Mouse (Mus musculus) natural killer cell, adult 2 months (primary cell): ENCODE results near the gene Lrrc38.
"Not testable (repeated sequence)": the region's sequence is repeated elsewhere in the genome, so short reads cannot be mapped to it uniquely, and the experiment has no call there.

ENCODE experiments used
- DNase-seq, 2 experiments: peaks; one replicate each; pipeline ENCODE4 v3.0.0; 2022; ENCODE audit warnings: low spot score in 2 of 2

The Lrrc38 gene

DNA sequence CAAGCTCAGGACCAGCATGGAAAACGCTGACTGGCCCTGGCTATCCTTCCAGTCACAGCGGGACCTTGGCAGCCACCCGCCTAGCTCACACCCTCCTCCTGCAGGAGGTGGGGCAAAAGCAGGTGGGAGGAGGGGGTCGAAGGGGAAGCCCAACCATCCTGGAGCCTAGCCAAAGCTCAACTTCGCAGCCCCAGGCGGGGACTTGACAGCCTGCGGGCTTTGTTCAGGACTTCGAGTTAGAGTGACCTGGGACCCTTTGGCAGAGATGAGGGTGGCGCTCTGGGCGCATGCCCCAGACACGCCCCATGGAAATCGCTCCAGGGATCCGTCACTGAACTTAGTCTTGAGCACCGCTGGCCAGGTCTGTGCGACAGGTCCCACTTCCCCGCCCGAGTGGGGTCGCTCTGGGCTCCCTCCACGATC, at the start of gene Lrrc38:
Lrrc38 (plus strand) TSS at position 274 of the 423 bp plus-strand sequence.
- no peak for DNase-seq

DNA sequence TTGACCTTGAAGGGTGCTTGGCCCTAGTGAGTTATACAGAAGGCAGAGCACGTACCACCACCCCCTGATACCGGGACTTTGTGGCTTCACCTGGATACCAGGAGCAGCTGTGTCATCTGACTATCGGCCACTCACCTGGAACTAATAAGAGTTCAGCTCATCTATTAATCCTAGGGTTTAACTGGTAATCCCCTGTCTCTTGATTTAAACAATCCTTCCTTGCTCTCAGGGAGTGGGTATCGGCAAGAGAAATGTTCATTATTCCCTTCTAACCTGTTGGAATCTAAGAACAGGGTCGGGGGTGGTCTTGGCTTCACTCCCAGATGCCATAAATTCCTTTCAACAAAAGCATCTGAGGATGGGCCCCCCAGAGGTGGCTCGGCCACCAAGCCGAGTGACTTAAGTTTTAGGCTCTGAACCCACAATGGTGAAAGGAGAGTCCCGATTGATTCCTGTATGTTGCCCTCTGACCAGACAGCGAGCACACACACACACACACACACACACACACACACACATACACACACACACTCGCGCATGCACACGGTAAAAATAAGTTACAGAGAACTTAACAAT, 49.4 kb upstream of the Lrrc38 start:
- no peak for DNase-seq

DNA sequence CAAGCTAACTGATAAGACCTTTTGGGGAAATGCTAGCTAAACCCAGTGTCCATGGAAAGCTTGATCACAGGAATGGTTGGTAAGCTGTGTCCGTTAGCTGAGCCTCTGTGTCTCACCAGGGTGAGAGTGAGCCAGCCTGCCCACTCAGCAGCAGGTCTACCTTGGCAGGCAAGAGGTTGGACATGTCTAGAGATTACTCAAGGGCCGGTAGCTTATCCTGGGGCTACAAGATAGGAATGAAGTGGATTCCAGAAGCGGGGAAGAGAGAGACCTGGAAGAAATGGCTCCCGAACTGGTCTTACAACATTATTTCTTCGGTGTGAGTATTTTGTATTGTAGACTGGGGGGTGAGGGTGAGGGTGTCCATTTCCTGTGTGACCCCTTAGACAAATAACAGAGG, 48.5 kb upstream of the Lrrc38 start:
- DNase-seq: no peak

GRCm38 (mm10) chr4:143301875-143302274, 47.7 kb upstream of the Lrrc38 start:
- DNase-seq: no peak

- DNase-seq: no peak
These were observed 47.2 kb upstream of the Lrrc38 start for GRCm38 (mm10) chr4:143302279-143302890.

DNA sequence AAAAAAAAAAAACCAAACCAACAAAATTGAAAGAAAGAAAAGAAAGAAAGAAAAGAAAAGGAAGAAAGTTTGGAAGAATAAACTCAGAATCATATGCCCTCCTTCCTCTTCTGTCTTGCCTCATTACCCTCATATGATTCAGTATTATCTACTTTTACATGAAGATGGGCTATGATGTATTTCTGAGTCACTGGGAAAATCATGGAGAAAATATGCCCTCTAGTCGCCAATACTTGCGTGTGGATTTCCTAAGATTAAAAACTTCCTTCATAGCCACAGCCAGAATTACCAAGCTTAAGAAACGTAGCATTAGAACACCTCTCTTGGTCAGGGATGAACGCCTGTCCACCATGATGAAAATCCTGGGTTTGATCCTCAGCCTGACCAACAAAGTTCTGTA, 44.5 kb upstream of the Lrrc38 start:
- DNase-seq: no peak

GRCm38 (mm10) chr4:143305987-143306772, 43.4 kb upstream of the Lrrc38 start:
- no peak for DNase-seq

GRCm38 (mm10) chr4:143311341-143311740, 38.2 kb upstream of the Lrrc38 start:
- DNase-seq: no peak

GRCm38 (mm10) chr4:143313299-143313698, 36.3 kb upstream of the Lrrc38 start:
- DNase-seq: no peak

- DNase-seq: no peak
These were observed 25.2 kb upstream of the Lrrc38 start for GRCm38 (mm10) chr4:143324176-143324924.

DNA sequence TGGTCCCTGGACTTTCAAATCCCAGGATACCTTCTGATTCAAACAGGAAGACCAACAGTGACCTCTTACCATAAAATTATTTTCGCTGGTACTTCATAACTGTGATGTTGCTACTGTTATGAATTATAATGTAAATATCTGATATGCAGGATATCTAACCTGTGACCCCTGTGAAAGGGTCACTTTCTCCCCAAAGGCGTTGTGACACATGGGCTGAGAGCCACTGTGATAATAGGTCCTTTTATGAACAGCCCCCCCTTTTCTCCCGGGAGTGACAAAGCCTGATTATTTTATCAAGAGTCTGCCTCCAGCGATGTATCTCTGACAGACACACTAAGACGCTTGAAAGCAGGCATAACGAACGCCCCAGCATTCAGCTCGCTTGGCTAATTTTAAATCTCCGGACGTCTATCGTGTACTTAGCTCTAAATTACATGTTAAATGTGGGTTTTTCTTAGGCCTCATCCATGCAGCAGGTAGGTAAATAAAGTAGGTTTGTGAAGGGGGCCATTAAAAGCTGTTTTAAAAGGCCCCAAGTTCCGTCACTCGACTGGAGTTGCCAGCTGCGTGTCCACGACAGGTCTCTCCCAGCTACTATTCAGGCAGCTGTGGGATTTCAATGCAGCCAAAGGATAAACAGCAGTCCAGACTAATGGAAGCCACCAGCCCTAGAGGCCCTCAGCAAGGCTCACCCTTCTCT, 24.5 kb upstream of the Lrrc38 start:
- DNase-seq: no peak

- peak; percentile 17 to 22 for DNase-seq
These were observed 24.0 kb upstream of the Lrrc38 start for GRCm38 (mm10) chr4:143325625-143325941.

DNA sequence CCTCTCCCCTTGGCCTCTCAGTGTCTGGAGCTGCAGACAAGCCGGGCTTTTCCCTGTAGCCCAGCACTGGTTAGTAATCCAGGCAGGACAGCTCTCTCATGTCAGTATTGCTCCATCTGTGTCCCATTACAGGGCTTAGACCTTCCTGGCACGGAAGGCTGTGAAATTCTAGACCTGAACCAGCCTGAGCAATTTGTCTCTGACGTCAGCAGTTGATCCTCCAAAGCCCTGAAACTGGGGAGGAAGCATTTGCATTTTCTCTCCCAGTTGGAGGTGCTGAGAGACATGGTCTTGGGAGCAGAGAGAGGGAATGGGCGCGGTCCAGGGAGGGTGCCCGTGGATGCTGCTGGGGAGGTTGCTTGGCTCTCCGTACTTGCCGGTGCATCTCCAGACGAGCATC, 19.0 kb upstream of the Lrrc38 start:
- no peak for DNase-seq

DNA sequence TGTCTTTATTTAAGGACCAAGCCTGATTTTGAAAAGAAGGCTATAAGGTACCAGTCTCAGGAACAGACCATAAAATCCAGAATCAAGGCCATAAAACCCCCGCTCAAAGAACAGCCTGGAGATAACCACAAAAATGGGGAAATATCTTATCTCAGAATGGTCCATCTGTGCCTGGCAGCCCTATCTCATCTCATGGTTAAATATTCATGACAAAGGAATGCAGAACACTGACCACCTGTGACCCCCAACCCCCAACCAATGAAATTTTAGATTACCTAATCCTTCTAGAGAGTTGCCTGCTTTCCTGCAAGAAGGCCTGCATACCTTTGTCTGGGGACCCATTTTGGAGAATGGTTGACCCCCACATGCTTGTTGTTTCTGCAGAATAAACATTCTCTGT, 17.8 kb upstream of the Lrrc38 start:
- DNase-seq: no peak

- no peak for DNase-seq
These were observed 15.4 kb upstream of the Lrrc38 start for GRCm38 (mm10) chr4:143334145-143334544.

GRCm38 (mm10) chr4:143334995-143335394, 14.6 kb upstream of the Lrrc38 start:
- no peak for DNase-seq

GRCm38 (mm10) chr4:143336096-143336495, 13.5 kb upstream of the Lrrc38 start:
- no peak for DNase-seq

GRCm38 (mm10) chr4:143339808-143340207, 9.7 kb upstream of the Lrrc38 start:
- no peak for DNase-seq

- no peak for DNase-seq
These were observed 8.1 kb upstream of the Lrrc38 start for GRCm38 (mm10) chr4:143341470-143341869.

- not testable (repeated sequence) for DNase-seq
These were observed 4.1 kb upstream of the Lrrc38 start for GRCm38 (mm10) chr4:143345491-143345890.

- DNase-seq: no peak
These were observed 879 bp upstream of the Lrrc38 start for GRCm38 (mm10) chr4:143348678-143349077.
